Mouse (Mus musculus) myocyte (in vitro differentiated cells): ENCODE data around the gene 5530401A14Rik.

Experiments used
- E2F4 ChIP-seq: IDR thresholded peaks from one replicate; pipeline ENCODE4 v1.6.1; 2011; ENCODE audit warnings: mild to moderate bottlenecking, control low read depth, moderate library complexity; ENCODE audit not compliant: insufficient read depth
- MAX ChIP-seq: IDR thresholded peaks from one replicate; pipeline ENCODE4 v1.6.1; 2011; ENCODE audit warnings: low read depth, mild to moderate bottlenecking, control low read depth
- TCF12 ChIP-seq: IDR thresholded peaks from one replicate; pipeline ENCODE4 v1.6.1; 2011; ENCODE audit warnings: mild to moderate bottlenecking, control low read depth; ENCODE audit not compliant: poor library complexity, insufficient read depth, severe bottlenecking

- TF ChIP-seq MAX (no peak), TCF12 (no peak), E2F4 (no peak)
These were observed at the start of gene 5530401A14Rik for GRCm38 (mm10) chr11:81860250-81860972.
